Mouse (Mus musculus): ENCODE data around the gene Hip1. TPM values are rescaled to one million over a fixed set of nuclear protein-coding genes. Genes with fewer than 3 reads are reported as not detected.

The Hip1 gene
- polyA plus RNA-seq, 1 experiment from 2014 or later, result 8.0 TPM

DNA sequence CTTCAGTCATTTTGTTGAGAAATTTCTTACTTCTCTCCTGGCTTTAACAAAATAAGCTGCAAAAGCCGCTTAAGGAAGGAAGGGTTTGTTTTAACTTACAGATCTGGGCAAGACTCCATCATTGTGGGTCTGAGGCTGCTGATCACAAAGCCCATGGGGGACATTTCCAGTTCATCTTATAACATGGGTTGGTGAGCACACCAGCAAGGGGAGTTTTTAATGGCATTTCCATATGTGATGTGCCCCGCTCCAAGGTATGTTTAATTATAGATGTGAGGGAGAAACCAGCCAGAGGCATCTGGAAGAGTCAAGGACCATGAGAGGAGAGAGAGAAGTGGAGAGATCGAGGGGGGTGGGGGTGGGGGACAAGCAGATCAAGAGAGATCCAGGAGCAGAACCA is 12.8 kb upstream of the Hip1 start:
- ATAC-seq, result no peak
- no peak overlapping the region for H3K27ac ChIP-seq

DNA sequence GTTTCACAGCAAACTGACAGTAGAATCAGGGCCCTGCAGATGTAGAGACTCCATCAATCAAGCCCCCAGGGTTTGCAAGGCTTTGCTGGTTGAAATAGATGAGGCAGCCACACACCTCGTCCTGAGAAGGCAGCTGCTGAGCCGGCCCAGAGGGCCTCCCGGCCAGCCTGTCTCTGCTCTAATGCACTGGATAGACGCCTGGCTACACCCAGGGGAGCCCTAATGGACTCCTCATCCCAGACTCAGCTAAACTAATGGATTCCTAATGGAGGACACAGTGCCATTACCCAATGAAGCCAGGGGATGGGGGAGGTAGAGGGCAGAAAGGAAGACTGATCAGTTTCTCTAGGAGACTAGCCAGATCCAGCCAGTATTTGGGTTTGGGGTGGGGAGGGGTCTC is 12.1 kb upstream of the Hip1 start:
- no peak overlapping the region for H3K9ac ChIP-seq
- no peaks in the 10 kb centered on the region for H3K4me1 ChIP-seq
- H3K4me3 ChIP-seq, result no peak overlapping the region
- no peaks in the 10 kb centered on the region for H3K27me3 ChIP-seq (replicated peaks)
- H3K36me3 ChIP-seq, result no peaks in the 10 kb centered on the region
- WGBS (ENCODE audit: insufficient replicate concordance), result 42% methylated on average over 4 of the region's 4 CpGs
- no peak overlapping the region for H3K27ac ChIP-seq
- ATAC-seq, result no peak
- H3K4me2 ChIP-seq, result no peak overlapping the region
- no peaks in the 10 kb centered on the region for H3K9me3 ChIP-seq (replicated peaks)

More for the DNA sequence above, 12.8 kb upstream of the Hip1 start:
- Histone ChIP-seq H3K36me3 (no peaks in the 10 kb centered on the region), H3K4me3 (no peak overlapping the region), H3K9me3 (replicated peaks) (no peaks in the 10 kb centered on the region), H3K27me3 (replicated peaks) (no peaks in the 10 kb centered on the region), H3K4me2 (no peak overlapping the region), H3K4me1 (no peaks in the 10 kb centered on the region), H3K9ac (no peak overlapping the region)
- 51% methylated on average over 3 of the region's 3 CpGs for WGBS (ENCODE audit: insufficient replicate concordance)

DNA sequence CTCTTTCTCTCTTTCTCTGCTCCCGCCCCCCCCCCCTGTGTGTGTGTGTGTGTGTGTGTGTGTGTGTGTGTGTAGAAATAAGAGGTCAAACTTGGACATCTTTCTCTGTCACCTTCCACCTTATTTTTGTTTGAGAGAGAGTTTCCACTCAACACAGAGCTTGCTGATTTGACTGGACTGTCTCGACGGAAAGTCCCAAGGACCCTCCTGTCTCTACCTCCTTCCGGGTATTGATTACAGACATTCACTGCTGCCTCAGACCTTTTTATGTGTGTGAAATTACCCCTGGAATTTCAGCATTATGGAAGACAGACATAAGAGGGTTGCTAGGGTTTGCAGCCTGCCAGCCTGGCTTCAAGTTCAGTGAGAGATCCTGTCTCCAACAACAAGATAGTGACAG is 11.3 kb upstream of the Hip1 start:
- WGBS (ENCODE audit: insufficient replicate concordance), result 68% methylated on average over 3 of the region's 4 CpGs
- H3K27me3 ChIP-seq (replicated peaks), result no peaks in the 10 kb centered on the region
- H3K4me1 ChIP-seq, result no peaks in the 10 kb centered on the region
- no peak overlapping the region for H3K9ac ChIP-seq
- no peak overlapping the region for H3K27ac ChIP-seq
- no peak overlapping the region for H3K4me3 ChIP-seq
- H3K4me2 ChIP-seq, result no peak overlapping the region
- ATAC-seq, result no peak
- no peaks in the 10 kb centered on the region for H3K9me3 ChIP-seq (replicated peaks)
- H3K36me3 ChIP-seq, result no peaks in the 10 kb centered on the region

DNA sequence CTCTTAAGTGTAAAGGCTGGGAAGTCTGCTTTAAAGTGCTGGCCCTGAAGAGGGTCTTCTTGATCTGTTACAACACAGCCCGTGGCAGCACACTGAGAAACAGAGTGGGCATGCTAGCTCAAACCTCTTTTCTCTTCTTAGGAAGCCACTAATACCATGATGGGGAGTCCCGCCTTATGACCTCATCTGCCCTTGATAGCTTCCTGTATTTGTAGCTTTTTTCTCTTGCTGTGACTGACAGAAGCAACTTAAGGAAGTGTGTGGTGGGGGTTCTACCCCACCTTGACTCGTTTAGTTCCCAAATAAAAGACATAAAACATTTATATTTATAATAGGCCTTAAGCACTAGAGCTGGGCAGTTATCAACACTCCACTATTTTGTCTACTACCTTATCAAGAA is 6.7 kb upstream of the Hip1 start:
- H3K9ac ChIP-seq, result no peak overlapping the region
- ATAC-seq, result no peak
- WGBS (ENCODE audit: insufficient replicate concordance), result 39% methylated on average over 3 of the region's 3 CpGs
- no peaks in the 10 kb centered on the region for H3K4me1 ChIP-seq
- no peak overlapping the region for H3K27ac ChIP-seq
- H3K36me3 ChIP-seq, result no peaks in the 10 kb centered on the region
- H3K27me3 ChIP-seq (replicated peaks), result peaks cover 15% of the 10 kb centered on the region
- H3K9me3 ChIP-seq (replicated peaks), result no peaks in the 10 kb centered on the region
- no peak overlapping the region for H3K4me2 ChIP-seq
- no peak overlapping the region for H3K4me3 ChIP-seq

DNA sequence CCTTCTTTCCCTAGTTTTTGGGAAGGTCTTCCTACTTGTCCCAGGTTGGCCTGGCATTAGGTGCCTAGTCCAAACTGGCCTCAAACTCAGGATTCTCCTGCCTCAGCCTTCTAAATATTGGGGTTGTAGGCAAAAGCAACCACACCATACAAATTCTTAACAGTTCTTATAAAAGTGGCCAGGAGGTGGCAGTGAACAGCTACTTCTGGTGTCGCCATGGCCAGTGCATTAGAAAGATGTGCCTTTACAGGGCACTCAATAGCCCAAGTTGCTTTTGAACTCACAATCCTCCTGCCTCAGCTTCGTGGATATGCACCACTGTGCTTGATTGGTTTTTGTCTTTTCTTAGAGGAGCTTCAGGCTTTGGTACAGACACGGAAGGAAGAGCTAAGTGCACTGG is 6.0 kb upstream of the Hip1 start:
- no peak for ATAC-seq
- H3K4me2 ChIP-seq, result no peak overlapping the region
- 24% methylated on average over 3 of the region's 3 CpGs for WGBS (ENCODE audit: insufficient replicate concordance)

DNA sequence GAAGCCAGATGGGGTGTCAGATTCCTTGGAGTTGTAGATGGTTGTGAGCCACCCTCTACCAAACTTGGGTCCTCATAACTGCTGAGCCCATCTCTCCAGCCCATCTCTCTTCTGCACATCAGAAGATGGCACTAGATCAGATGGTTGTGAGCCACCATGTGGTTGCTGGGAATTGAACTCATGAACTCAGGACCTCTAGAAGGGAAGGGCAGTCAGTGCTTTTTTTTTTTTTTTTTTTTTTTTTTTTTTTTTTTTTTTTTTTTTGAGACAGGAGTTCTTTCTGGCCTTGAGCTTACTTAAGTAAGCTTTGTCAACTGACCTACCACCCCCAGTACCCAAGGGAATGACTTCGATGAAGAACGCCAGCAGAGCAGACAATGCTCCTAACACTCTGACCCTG is 3.1 kb upstream of the Hip1 start:
- no peak for ATAC-seq
- Histone ChIP-seq H3K4me3 (no peak overlapping the region), H3K36me3 (no peaks in the 10 kb centered on the region), H3K4me2 (no peak overlapping the region), H3K27me3 (replicated peaks) (peaks cover 34% of the 10 kb centered on the region), H3K4me1 (peaks cover 13% of the 10 kb centered on the region), H3K27ac (no peak overlapping the region), H3K9ac (no peak overlapping the region), H3K9me3 (replicated peaks) (no peaks in the 10 kb centered on the region)
- 65% methylated on average over 2 of the region's 2 CpGs for WGBS (ENCODE audit: insufficient replicate concordance)

More for the DNA sequence above, 6.0 kb upstream of the Hip1 start:
- no peaks in the 10 kb centered on the region for H3K36me3 ChIP-seq
- H3K27me3 ChIP-seq (replicated peaks), result peaks cover 15% of the 10 kb centered on the region
- no peak overlapping the region for H3K27ac ChIP-seq
- H3K9me3 ChIP-seq (replicated peaks), result no peaks in the 10 kb centered on the region
- H3K4me1 ChIP-seq, result no peaks in the 10 kb centered on the region
- no peak overlapping the region for H3K9ac ChIP-seq
- H3K4me3 ChIP-seq, result no peak overlapping the region

DNA sequence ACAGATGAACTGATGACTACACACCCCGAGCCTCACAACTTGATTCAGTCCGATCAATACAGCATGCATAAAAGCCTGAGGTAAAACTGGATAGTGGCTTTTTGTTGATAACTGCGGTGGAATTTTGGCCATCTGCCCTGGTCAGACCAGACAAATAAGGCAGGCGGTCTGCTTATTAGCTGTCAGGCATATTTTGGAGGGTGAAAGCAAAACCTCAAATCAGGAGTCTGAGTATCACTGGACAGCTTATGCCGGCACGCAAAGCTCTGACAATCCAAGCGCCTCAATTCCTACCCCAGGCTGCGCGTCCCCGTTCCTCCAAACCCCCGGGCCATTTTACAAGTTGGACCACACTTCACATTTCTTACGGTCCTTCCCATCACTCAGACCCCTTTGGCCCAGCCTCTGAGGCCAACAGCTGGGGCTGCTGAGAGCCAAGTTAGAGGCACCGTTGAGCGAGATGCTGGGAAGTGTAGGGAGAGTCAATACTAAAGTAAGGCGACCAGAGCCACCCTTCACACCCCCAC is 825 bp downstream of the Hip1 start:
- Histone ChIP-seq H3K9me3 (replicated peaks) (no peaks in the 10 kb centered on the region), H3K36me3 (no peaks in the 10 kb centered on the region), H3K4me3 (peak overlapping the region; percentile 63), H3K27me3 (replicated peaks) (peaks cover 28% of the 10 kb centered on the region), H3K4me1 (peaks cover 13% of the 10 kb centered on the region), H3K4me2 (peak overlapping the region; percentile 76), H3K27ac (no peak overlapping the region), H3K9ac (peak overlapping the region; percentile 53; the same call in 1 of the 2 replicates)
- 13% methylated on average over 15 of the region's 15 CpGs for WGBS (ENCODE audit: insufficient replicate concordance)
- ATAC-seq, result no peak

DNA sequence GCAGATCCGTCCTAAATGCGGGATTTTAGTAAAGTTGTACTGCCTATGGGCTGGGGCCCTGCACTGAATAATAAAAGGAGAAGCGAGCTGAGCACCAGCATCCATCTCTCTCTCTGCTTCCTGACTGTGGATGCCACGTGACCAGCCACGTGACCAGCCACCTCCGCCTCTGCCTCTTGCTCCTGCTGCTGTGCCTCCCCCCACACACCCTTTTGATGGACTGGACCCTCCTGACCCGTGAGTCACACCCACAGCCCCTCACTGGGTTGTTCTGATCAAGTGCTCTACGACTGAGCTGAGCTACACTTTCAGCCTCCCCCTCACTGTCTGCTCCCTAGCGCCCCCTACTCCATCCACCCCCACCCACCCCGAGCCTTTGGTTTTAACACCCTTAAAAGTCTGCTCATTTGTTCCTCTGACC is 7.1 kb downstream of the Hip1 start:
- Histone ChIP-seq H3K4me1 (no peaks in the 10 kb centered on the region), H3K9me3 (replicated peaks) (no peaks in the 10 kb centered on the region), H3K4me2 (peak overlapping the region; percentile 32), H3K27ac (no peak overlapping the region), H3K9ac (no peak overlapping the region), H3K4me3 (no peak overlapping the region), H3K36me3 (no peaks in the 10 kb centered on the region), H3K27me3 (replicated peaks) (no peaks in the 10 kb centered on the region)
- no peak for ATAC-seq
- 38% methylated on average over 10 of the region's 10 CpGs for WGBS (ENCODE audit: insufficient replicate concordance)

DNA sequence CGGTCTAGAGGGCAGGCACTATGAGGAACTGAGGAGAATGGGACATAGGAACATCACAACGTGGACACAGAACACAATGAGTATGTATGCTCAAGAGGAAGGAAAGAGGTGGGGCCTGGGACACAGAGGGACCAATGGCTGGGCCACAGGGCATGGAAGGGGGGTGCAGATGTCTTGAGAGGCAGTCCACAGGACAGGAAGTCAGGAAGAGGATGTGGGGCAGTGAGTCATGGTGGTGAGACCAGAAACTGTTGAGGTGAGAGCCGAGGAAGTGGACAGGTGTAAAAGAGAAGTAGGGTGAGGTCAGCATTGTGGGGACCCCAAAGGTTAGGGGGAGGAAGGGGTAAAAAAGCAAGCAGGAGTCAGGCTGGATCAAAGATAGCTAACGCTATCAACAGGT is 7.6 kb downstream of the Hip1 start:
- no peak overlapping the region for H3K9ac ChIP-seq
- 26% methylated on average over 4 of the region's 4 CpGs for WGBS (ENCODE audit: insufficient replicate concordance)
- ATAC-seq, result peak; percentile 42; the same call in 1 of the 2 replicates

DNA sequence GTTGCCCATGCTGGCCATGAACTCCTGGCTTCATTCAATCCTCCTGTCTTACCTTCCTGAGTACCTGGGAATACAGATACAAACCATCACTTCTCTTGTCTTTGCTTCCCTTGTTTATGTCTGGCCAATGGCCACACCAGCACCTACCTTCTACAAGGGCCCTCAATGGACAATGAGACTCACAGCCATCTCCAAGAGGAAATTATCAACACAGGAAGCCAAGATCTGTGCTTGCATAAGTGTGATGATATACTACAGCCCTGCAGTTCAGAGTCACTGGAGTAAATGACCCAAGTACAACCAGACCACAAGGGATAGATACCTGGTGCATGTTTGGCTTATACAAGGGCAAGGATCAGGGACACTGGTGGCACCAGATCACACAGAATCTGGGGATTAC is 9.1 kb downstream of the Hip1 start:
- Histone ChIP-seq H3K4me1 (no peaks in the 10 kb centered on the region), H3K27ac (no peak overlapping the region), H3K9ac (no peak overlapping the region), H3K9me3 (replicated peaks) (no peaks in the 10 kb centered on the region), H3K4me2 (no peak overlapping the region), H3K4me3 (no peak overlapping the region), H3K36me3 (no peaks in the 10 kb centered on the region), H3K27me3 (replicated peaks) (no peaks in the 10 kb centered on the region)
- no peak for ATAC-seq

More for the DNA sequence above, 7.6 kb downstream of the Hip1 start:
- peak overlapping the region; percentile 32; the same call in 1 of the 2 replicates for H3K4me2 ChIP-seq
- no peaks in the 10 kb centered on the region for H3K27me3 ChIP-seq (replicated peaks)
- no peak overlapping the region for H3K27ac ChIP-seq
- H3K36me3 ChIP-seq, result no peaks in the 10 kb centered on the region
- no peak overlapping the region for H3K4me3 ChIP-seq
- H3K9me3 ChIP-seq (replicated peaks), result no peaks in the 10 kb centered on the region
- H3K4me1 ChIP-seq, result no peaks in the 10 kb centered on the region

DNA sequence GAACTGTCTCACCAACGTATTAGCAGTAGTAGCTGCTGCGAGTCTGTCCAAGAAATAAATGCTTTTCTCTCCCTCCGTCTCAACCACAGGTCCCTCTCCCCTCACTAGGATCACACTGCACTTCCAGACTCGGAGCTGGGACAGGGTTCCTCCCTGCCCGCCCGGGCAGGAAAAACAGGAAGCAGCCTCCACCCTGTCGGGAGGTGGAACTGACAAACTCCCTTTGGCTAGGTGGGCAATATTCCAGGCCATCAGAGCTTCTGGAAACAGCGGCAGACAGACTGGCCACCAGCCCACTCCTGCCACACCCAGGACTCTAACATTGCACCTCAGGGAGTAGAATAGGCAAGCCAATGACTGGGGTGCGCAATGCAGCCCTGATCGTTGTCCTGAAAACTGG is 11.5 kb downstream of the Hip1 start:
- no peak for ATAC-seq
- Histone ChIP-seq H3K4me2 (no peak overlapping the region), H3K4me1 (no peaks in the 10 kb centered on the region), H3K4me3 (no peak overlapping the region), H3K36me3 (no peaks in the 10 kb centered on the region), H3K9ac (no peak overlapping the region), H3K9me3 (replicated peaks) (no peaks in the 10 kb centered on the region), H3K27me3 (replicated peaks) (no peaks in the 10 kb centered on the region), H3K27ac (no peak overlapping the region)
- WGBS (ENCODE audit: insufficient replicate concordance), result 59% methylated on average over 10 of the region's 10 CpGs

DNA sequence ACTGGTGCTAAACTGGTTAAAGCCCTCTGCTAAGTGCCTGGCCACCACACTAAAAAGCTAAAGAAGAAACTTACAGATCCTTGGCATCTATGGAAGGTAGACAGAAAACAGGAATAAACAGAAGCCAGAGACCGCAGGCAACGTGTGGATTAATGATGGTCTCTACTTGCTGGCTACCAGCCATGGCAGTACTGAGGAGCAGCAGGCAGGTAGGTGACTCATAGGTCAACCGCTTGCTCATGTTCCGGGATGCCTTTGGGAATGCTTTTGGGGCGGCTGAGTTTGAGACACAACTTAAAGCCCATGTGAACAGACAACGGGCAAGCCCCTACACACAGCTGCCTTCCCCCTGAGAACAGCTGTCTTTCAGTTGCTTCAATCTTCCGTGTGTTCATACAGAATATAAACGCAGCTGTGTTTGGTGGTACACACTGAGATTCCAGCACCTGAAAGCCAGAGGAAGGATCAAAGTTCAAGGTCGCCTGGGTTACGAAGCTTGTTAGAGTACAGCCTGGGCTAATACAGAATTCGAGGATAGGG is 13.5 kb downstream of the Hip1 start:
- no peaks in the 10 kb centered on the region for H3K4me1 ChIP-seq
- H3K27ac ChIP-seq, result no peak overlapping the region
- H3K9me3 ChIP-seq (replicated peaks), result no peaks in the 10 kb centered on the region
- no peaks in the 10 kb centered on the region for H3K27me3 ChIP-seq (replicated peaks)
- H3K36me3 ChIP-seq, result no peaks in the 10 kb centered on the region
- no peak overlapping the region for H3K4me3 ChIP-seq
- WGBS (ENCODE audit: insufficient replicate concordance), result 70% methylated on average over 11 of the region's 11 CpGs
- no peak for ATAC-seq
- no peak overlapping the region for H3K9ac ChIP-seq
- H3K4me2 ChIP-seq, result no peak overlapping the region

DNA sequence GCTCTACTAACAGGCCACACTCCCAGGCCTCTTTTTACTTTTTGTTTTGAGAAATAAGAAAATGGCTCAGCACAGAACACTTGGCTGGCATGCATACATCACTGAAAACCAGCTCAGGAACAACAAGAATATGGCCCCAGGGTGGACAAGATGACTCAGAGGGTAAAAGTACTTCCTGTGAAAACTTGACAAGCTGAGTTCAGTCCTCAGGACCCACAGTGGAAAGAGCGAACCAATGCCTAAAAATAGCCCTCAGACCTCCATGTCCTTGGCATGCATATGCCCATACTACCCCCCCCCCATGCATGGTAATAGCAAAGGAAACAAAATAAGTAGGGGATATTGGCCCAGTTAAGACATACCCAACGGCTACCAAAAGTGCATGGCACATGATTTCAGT is 15.0 kb downstream of the Hip1 start:
- no peak overlapping the region for H3K27ac ChIP-seq
- no peaks in the 10 kb centered on the region for H3K36me3 ChIP-seq
- ATAC-seq, result no peak
- no peaks in the 10 kb centered on the region for H3K4me1 ChIP-seq
- WGBS (ENCODE audit: insufficient replicate concordance), result 68% methylated on average over 2 of the region's 2 CpGs
- H3K9ac ChIP-seq, result no peak overlapping the region
- no peak overlapping the region for H3K4me3 ChIP-seq
- no peaks in the 10 kb centered on the region for H3K27me3 ChIP-seq (replicated peaks)
- no peak overlapping the region for H3K4me2 ChIP-seq
- no peaks in the 10 kb centered on the region for H3K9me3 ChIP-seq (replicated peaks)

Measured in liver, embryonic 12.5 days (tissue).